Mouse (Mus musculus) lung, embryonic 15.5 days (tissue): ENCODE measurements around the gene Nexn. TPM values are rescaled to one million over a fixed set of nuclear protein-coding genes. Genes with fewer than 3 reads are reported as not detected.

Source experiments
- ATAC-seq: fragments of 200-750 bp; cut with Nextera tagmentation; 2 replicates; pipeline ENCODE4 v1.8.0; 2017; ENCODE audit warnings: moderate number of reproducible peaks, borderline replicate concordance; ENCODE audit not compliant: low FRiP score, low TSS enrichment; ENCODE audit errors: extremely low read depth
- H3K27ac ChIP-seq: fragments of 300-500 bp; sonication (generic); 2 replicates; pipeline ENCODE4 v1.5.1; 2015; ENCODE audit warnings: moderate library complexity, mild to moderate bottlenecking, inconsistent platforms
- H3K27me3 ChIP-seq: fragments of 300-500 bp; sonication (generic); 2 replicates; pipeline ENCODE4 v1.6.1; 2015; ENCODE audit warnings: inconsistent platforms
- H3K36me3 ChIP-seq: fragments of 300-500 bp; sonication (generic); 2 replicates; pipeline ENCODE4 v1.6.1; 2015; ENCODE audit warnings: inconsistent platforms
- H3K4me1 ChIP-seq: fragments of 300-500 bp; sonication (generic); 2 replicates; pipeline ENCODE4 v1.6.1; 2015; ENCODE audit warnings: inconsistent platforms
- H3K4me2 ChIP-seq: fragments of 300-500 bp; sonication (generic); 2 replicates; pipeline ENCODE4 v1.6.1; 2015; ENCODE audit warnings: inconsistent platforms, mild to moderate bottlenecking, moderate library complexity
- H3K4me3 ChIP-seq: fragments of 300-500 bp; sonication (generic); 2 replicates; pipeline ENCODE4 v1.5.1; 2015; ENCODE audit warnings: mild to moderate bottlenecking, inconsistent platforms
- H3K9ac ChIP-seq: fragments of 300-500 bp; sonication (generic); 2 replicates; pipeline ENCODE4 v1.6.1; 2015; ENCODE audit warnings: inconsistent platforms
- H3K9me3 ChIP-seq: fragments of 300-500 bp; sonication (generic); 2 replicates; pipeline ENCODE4 v1.6.1; 2016; ENCODE audit warnings: inconsistent platforms
- WGBS: fragments of 180-500 bp; shearing (Covaris S2); methylation state at CpG from one replicate; pipeline ENCODE4 v1.1.7; 2015; 5-methylcytosine and 5-hydroxymethylcytosine counted together
- polyA plus RNA-seq: library from polyadenylated mRNA; unstranded; fragments of >200 nt; fragmentation: Nextera tagmentation; extraction: Ambion mirVana; gene quantifications from 2 replicates; pipeline ENCODE4 v1.2.1, GENCODE M21; 2015

Gene Nexn
- polyA plus RNA-seq, 1 experiment from 2014 or later, result 75.1 TPM

DNA sequence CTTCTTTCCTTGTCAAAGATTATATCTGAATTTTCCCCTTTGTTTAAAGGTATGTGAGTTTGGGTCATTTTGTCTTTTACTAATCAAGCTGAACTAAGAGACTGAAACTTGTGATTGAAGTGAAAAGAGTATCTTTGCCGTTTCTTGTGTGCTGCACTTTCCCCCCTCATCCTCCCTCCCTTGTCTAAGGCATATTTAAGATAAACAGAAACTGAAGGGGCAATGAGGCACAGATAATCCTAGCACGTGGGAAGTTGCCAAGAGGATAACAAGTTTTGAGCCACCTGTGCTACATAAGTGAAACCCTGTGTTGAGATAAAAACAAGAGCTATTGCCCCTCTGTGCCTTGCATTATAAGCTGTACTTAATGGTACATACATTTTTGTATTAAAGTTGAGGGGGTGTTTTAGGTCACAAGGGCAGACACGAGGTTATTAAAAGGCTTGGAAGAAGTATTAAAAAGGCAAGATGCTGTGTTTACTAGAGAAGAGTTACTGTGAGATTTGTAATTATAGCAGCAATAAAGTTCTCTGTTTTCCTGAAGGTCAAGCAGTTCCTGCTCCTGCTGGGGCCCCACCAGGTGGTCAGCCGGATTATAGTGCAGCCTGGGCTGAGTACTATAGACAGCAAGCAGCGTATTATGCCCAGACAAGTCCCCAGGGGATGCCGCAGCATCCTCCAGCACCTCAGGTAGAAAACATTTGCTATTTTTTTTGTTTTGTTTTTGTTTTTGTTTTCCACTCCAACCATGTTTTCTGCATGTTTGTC is 34.6 kb downstream of the Nexn start:
- Histone ChIP-seq H3K27me3 (no peaks in the 10 kb centered on the region), H3K9ac (no peak overlapping the region), H3K27ac (no peak overlapping the region), H3K36me3 (peaks cover 70% of the 10 kb centered on the region), H3K4me1 (no peaks in the 10 kb centered on the region), H3K4me2 (no peak overlapping the region), H3K4me3 (no peak overlapping the region), H3K9me3 (no peaks in the 10 kb centered on the region)
- ATAC-seq, result no peak
- WGBS, result 57% methylated on average over 6 of the region's 6 CpGs

DNA sequence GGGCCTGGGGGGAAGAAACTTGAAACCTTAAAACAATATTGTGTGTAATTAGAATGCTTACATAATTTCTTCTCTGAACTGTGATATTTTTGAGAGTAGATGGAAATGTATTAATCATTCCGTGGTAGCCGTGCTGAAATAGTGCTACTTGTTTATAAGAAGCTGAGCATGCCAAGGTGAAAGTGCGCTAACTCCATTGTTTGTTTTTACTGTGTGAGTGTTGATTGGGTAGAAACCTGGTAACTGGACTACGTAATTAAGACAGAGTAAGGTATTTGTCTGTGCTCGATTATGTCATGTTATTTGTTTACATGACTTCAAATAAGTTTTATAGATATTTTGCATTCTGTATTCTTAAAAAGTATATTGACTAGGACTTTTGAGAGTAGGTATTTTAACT is 36.9 kb downstream of the Nexn start:
- H3K4me3 ChIP-seq, result no peak overlapping the region
- H3K36me3 ChIP-seq, result peaks cover 80% of the 10 kb centered on the region
- no peak overlapping the region for H3K4me2 ChIP-seq
- H3K27ac ChIP-seq, result no peak overlapping the region
- 69% methylated on average over 5 of the region's 5 CpGs for WGBS
- no peak for ATAC-seq
- H3K9ac ChIP-seq, result no peak overlapping the region
- no peaks in the 10 kb centered on the region for H3K27me3 ChIP-seq
- H3K4me1 ChIP-seq, result no peaks in the 10 kb centered on the region
- no peaks in the 10 kb centered on the region for H3K9me3 ChIP-seq

DNA sequence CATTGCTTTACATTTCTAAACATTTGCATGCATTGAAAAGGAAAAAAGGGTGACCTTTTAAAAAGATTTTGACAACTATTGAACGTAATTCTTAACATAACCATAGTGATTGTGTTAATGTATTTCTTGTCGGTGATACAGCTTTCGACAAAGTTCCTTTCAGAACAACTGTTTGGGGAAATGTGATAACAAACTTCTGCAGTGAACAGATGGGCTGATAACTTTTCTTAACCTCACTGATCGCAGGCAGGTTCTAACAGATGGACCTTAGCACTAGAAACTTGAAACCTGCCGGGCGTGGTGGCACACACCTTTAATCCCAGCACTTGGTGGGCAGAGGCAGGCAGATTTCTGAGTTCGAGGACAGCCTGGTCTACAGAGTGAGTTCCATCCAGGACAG is 37.3 kb downstream of the Nexn start:
- H3K27ac ChIP-seq, result no peak overlapping the region
- H3K4me3 ChIP-seq, result no peak overlapping the region
- peaks cover 81% of the 10 kb centered on the region for H3K36me3 ChIP-seq
- no peak overlapping the region for H3K9ac ChIP-seq
- whole genome bisulfite sequencing, result 87% methylated on average over 7 of the region's 7 CpGs
- no peak for ATAC-seq
- H3K4me1 ChIP-seq, result no peaks in the 10 kb centered on the region
- no peaks in the 10 kb centered on the region for H3K9me3 ChIP-seq
- H3K4me2 ChIP-seq, result no peak overlapping the region
- no peaks in the 10 kb centered on the region for H3K27me3 ChIP-seq

DNA sequence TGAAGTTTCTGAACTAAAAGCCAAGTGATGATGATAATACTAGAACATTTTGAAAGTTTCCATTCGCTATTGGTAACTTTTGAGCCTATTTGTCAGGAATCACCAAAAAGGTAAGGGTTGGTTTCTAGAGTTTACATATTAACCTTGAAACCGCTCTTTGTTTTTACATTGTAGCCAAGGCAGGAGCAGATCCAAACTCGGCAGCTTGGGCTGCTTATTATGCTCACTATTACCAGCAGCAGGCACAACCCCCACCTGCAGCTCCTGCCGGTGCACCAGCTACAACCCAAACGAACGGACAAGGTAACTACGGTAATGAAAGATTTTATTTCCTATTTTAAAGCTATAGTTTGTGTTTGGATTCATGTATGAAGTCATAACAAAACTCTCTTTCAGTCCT is 40.2 kb downstream of the Nexn start:
- 88% methylated on average over 7 of the region's 7 CpGs for WGBS

DNA sequence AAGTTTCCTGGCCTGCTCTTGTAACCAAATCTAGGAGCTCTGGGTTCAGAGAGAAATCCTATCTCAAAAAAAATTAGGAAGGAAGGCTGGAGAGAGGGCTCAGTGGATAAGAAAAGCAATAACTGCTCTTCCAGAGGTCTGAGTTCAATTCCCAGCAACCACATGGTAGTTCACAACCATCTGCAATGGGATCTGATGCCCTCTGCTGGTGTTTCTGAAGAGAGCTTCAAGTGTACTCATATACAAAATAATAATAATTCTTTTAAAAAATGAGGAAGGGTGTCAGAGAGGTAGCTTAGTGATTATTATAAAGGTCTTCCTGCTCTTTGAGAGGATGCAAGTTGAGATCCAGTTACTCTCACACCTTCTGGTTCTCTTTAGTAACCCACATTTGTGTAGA is 41.2 kb downstream of the Nexn start:
- no peaks in the 10 kb centered on the region for H3K9me3 ChIP-seq
- no peak for ATAC-seq
- H3K4me3 ChIP-seq, result no peak overlapping the region
- no peak overlapping the region for H3K27ac ChIP-seq
- H3K27me3 ChIP-seq, result no peaks in the 10 kb centered on the region
- no peaks in the 10 kb centered on the region for H3K4me1 ChIP-seq
- H3K36me3 ChIP-seq, result peaks cover 90% of the 10 kb centered on the region
- H3K9ac ChIP-seq, result no peak overlapping the region
- no peak overlapping the region for H3K4me2 ChIP-seq

More for the DNA sequence above, 40.2 kb downstream of the Nexn start:
- H3K4me1 ChIP-seq, result no peaks in the 10 kb centered on the region
- H3K9me3 ChIP-seq, result no peaks in the 10 kb centered on the region
- ATAC-seq, result no peak
- no peak overlapping the region for H3K4me3 ChIP-seq
- H3K4me2 ChIP-seq, result no peak overlapping the region
- H3K27me3 ChIP-seq, result no peaks in the 10 kb centered on the region
- peaks cover 87% of the 10 kb centered on the region for H3K36me3 ChIP-seq
- no peak overlapping the region for H3K9ac ChIP-seq
- no peak overlapping the region for H3K27ac ChIP-seq

DNA sequence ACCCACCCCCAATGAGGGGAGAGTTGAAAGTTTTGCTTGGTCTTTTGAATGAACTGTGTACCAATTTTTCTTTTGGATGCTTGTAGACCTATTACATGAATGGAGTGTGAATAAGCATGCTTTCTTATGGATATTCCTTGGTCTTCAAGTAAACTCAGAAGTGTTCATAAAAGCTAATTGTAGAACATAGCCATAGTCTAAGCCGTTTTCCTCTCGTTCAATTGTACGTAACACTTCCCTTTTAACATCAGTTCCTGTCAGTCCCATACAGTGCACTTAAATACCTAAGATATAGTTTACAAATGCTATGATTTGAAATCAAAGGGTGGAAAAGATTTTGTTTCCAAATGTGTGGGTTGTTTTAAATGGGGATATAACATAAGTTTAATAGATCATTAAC is 52.7 kb downstream of the Nexn start:
- WGBS, result 23% methylated on average over 3 of the region's 3 CpGs
- H3K9me3 ChIP-seq, result no peaks in the 10 kb centered on the region

DNA sequence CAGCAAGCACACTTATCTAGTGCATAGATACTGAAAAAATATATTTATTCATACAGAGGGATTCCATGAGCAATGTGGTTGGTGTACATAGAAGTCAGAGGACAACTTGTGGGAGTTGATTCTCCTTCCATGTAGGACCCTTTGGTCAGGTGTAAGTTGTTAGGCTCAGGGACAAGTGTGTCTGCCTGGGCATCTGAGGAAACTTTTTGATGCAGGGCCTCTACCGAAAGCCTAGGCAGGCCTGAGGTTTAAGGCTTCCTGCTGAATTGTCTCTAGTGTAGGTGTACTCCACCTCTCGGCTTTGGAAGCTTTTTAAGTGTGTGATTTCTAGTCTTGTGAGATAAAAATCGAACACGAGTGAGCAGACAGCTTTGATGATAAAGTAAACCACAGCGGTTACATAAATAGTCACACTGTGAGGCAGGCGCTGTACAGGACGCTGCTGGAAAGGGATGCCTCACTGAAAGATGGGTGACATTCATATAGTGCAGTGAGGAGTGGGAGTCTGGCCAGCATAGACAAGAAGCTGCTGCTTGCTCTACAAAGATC is 54.3 kb downstream of the Nexn start:
- Histone ChIP-seq H3K4me3 (peak overlapping the region; percentile 98), H3K4me1 (peaks cover 25% of the 10 kb centered on the region), H3K27me3 (no peaks in the 10 kb centered on the region), H3K9ac (peak overlapping the region; percentile 100), H3K27ac (no peak overlapping the region), H3K36me3 (peaks cover 5% of the 10 kb centered on the region), H3K9me3 (no peaks in the 10 kb centered on the region), H3K4me2 (peak overlapping the region; percentile 80)
- ATAC-seq, result no peak
- WGBS, result 2% methylated on average over 7 of the region's 7 CpGs

More for the DNA sequence above, 52.7 kb downstream of the Nexn start:
- H3K4me2 ChIP-seq, result peak overlapping the region; percentile 80
- no peak overlapping the region for H3K27ac ChIP-seq
- peaks cover 23% of the 10 kb centered on the region for H3K4me1 ChIP-seq
- no peak overlapping the region for H3K9ac ChIP-seq
- H3K27me3 ChIP-seq, result no peaks in the 10 kb centered on the region
- H3K4me3 ChIP-seq, result peak overlapping the region; percentile 98
- H3K36me3 ChIP-seq, result peaks cover 22% of the 10 kb centered on the region
- no peak for ATAC-seq

DNA sequence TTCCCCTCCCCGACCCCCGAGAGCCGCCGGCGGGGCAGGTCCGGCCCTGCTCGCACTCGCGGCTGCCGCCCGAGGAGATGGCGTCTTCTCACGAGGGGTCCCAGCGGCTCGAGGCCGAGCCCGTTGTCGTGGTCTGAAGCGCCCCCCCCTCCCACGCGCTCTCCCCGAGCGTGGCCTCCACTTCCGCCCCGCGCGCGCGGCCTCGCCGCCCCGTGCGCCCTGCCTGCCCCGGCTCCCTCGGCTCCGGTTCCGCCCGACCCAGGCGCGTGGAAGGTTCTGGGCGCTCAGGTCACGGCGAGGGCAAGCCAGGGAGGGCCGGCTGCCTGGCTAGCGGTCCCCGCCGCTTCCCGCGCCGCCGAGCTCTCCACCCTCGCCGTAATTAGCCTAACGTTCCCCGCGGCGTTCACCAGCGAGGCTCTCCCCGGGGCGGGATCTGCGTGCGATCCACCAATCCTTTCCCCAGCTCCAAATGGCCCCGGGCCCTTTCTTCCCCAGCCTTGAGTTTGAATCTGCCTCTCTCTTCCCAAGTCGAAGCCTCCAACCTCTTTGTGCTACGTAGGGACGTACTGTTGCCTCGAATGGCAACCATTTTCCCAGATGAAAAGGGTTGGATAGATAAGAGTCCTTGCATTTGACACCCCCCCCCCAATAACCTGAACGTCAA is 55.3 kb downstream of the Nexn start:
- Histone ChIP-seq H3K4me2 (peak overlapping the region; percentile 80), H3K9ac (peak overlapping the region; percentile 100), H3K36me3 (no peaks in the 10 kb centered on the region), H3K9me3 (no peaks in the 10 kb centered on the region), H3K27ac (peak overlapping the region; percentile 95), H3K27me3 (no peaks in the 10 kb centered on the region), H3K4me1 (peaks cover 25% of the 10 kb centered on the region), H3K4me3 (peak overlapping the region; percentile 98)
- peak; percentile 66 for ATAC-seq
- under 1% methylated on average over 68 of the region's 68 CpGs for WGBS

DNA sequence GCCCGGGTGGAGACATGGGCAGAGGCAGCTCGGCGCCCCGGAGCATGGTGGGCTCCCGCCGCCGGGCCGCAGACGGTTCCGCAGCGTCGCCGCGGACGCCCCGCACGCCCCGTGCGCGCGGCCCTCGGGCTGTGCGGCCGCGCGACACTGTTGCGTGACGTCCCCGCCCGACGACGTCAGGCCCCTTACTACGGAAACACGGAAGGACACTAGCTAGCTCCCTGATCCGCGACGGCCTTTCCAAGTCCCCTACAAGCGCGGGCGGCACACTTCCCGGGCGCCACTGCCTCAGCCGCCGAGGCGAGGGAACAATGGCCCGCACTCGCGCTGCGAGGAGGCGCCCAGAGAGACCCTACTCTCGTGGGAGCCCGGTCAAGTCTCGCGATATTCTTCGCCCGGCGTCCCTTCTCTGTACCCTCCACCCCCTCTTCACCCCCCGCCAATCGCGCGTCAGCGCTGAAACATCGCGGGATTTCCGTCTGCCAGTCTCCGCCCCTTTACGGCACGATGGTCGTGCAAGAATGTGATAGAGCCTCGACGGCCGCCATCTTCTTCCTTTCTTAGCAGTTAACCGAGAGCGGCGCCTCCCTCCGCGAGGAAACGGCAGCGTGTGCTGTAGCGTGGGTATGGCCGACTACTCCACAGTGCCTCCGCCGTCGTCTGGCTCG is 56.0 kb downstream of the Nexn start, which contains the start of the genes Dnajb4 and Fubp1:
Gene Dnajb4 (minus strand): TSS at position 336 of the 668 bp plus-strand sequence.
Gene Fubp1 (plus strand): TSS at position 456 of the 668 bp plus-strand sequence.
- peak within 1 kb of the TSS; percentile 98 for H3K27ac ChIP-seq
- no peaks in the 10 kb centered on the region for H3K36me3 ChIP-seq
- H3K4me2 ChIP-seq, result peak within 1 kb of the TSS; percentile 80
- H3K4me1 ChIP-seq, result peaks cover 25% of the 10 kb centered on the region
- WGBS, result 0% methylated on average over 83 of the region's 85 CpGs
- no peaks in the 10 kb centered on the region for H3K9me3 ChIP-seq
- H3K27me3 ChIP-seq, result no peaks in the 10 kb centered on the region
- peak within 1 kb of the TSS; percentile 98 for H3K4me3 ChIP-seq
- H3K9ac ChIP-seq, result peak within 1 kb of the TSS; percentile 100
- peak; percentile 97 for ATAC-seq

DNA sequence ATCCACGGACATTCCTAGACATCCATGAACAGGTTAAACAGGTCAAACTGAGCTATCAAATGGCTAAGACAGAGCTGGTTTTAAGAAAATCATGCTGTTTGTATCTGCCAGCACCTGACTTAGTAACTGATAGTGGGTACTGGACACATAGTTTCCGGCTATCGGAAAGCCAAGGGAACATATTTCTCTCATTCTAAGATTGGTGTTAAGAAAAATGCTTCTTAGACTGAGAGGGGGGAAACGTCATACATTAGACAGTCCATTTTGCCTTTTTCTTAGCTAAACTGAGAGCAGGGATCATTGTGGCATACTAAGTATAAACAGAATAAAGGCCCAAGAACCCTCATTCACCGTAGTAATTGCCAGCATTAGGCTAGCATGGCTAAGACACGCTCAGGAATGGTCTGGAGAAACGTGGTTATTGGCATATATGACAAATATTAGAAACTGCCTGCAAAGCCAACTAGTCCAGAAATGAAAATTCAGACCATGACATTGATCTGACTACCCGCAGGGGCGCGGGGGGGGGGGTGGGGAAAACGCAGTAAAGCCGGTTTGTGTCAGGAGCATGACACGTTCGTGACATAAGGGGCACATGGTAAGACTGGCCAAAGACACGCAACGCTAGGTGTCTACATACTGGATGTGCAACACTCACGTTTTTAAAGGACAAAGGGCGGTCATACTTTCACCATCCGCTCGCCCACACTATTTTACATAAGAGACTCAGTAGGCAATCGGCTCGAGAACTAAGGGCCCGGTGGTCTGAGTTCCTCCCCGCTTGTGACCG is 56.8 kb downstream of the Nexn start:
- H3K9ac ChIP-seq, result peak overlapping the region; percentile 100
- H3K27me3 ChIP-seq, result no peaks in the 10 kb centered on the region
- peaks cover 25% of the 10 kb centered on the region for H3K4me1 ChIP-seq
- no peaks in the 10 kb centered on the region for H3K9me3 ChIP-seq
- ATAC-seq, result peak; percentile 32
- no peaks in the 10 kb centered on the region for H3K36me3 ChIP-seq
- H3K4me2 ChIP-seq, result peak overlapping the region; percentile 58
- H3K27ac ChIP-seq, result peak overlapping the region; percentile 98
- WGBS, result under 1% methylated on average over 25 of the region's 25 CpGs
- peak overlapping the region; percentile 98 for H3K4me3 ChIP-seq
